Mouse (Mus musculus) hindbrain, embryonic 16.5 days (tissue): ENCODE data around the gene Spop. TPM values are rescaled to one million over a fixed set of nuclear protein-coding genes. Genes with fewer than 3 reads are reported as not detected.
A peak's percentile ranks its signal among the peaks of the same experiment; 100 is the strongest.

Source experiments
- ATAC-seq: fragments of 200-750 bp; cut with Nextera tagmentation; 2 replicates; pipeline ENCODE4 v1.8.0; 2017; ENCODE audit warnings: moderate TSS enrichment, moderate library complexity
- H3K27ac ChIP-seq: fragments of 300-500 bp; sonication (generic); 2 replicates; pipeline ENCODE4 v1.5.1; 2014; ENCODE audit warnings: low read depth, mild to moderate bottlenecking, control low read depth, low read length, moderate library complexity
- H3K27me3 ChIP-seq: fragments of 300-500 bp; sonication (generic); replicated peaks from 2 replicates; pipeline ENCODE4 v1.6.1; 2014; ENCODE audit warnings: low read length; ENCODE audit not compliant: control insufficient read depth, insufficient read depth
- H3K36me3 ChIP-seq: fragments of 300-500 bp; sonication (generic); 2 replicates; pipeline ENCODE4 v1.6.1; 2014; ENCODE audit warnings: mild to moderate bottlenecking, low read length, moderate library complexity, mixed read lengths; ENCODE audit not compliant: control insufficient read depth, insufficient read depth
- H3K4me1 ChIP-seq: fragments of 300-500 bp; sonication (generic); 2 replicates; pipeline ENCODE4 v1.6.1; 2014; ENCODE audit warnings: low read depth, low read length; ENCODE audit not compliant: control insufficient read depth, insufficient read depth
- H3K4me2 ChIP-seq: fragments of 300-500 bp; sonication (generic); 2 replicates; pipeline ENCODE4 v1.6.1; 2014; ENCODE audit warnings: mild to moderate bottlenecking, low read length, control low read depth, moderate library complexity
- H3K4me3 ChIP-seq: fragments of 300-500 bp; sonication (generic); 2 replicates; pipeline ENCODE4 v1.5.1; 2014; ENCODE audit warnings: mild to moderate bottlenecking, low read length, control low read depth, moderate library complexity
- H3K9ac ChIP-seq: fragments of 300-500 bp; sonication (generic); 2 replicates; pipeline ENCODE4 v1.6.1; 2014; ENCODE audit warnings: low read depth, mild to moderate bottlenecking, control low read depth, low read length, moderate library complexity
- H3K9me3 ChIP-seq: fragments of 300-500 bp; sonication (generic); 2 replicates; pipeline ENCODE4 v1.6.1; 2014; ENCODE audit warnings: mild to moderate bottlenecking, low read length, moderate library complexity; ENCODE audit not compliant: control insufficient read depth
- WGBS: fragments of 180-500 bp; shearing (Covaris S2); extraction: QIAGEN DNeasy Blood & Tissue Kit; methylation state at CpG from one replicate; pipeline ENCODE4 v1.1.7; 2014; 5-methylcytosine and 5-hydroxymethylcytosine counted together
- polyA plus RNA-seq: library from polyadenylated mRNA; unstranded; fragments of >200 nt; fragmentation: Nextera tagmentation; extraction: Ambion mirVana; gene quantifications from 2 replicates; pipeline ENCODE4 v1.2.1, GENCODE M21; 2015

Gene Spop
- polyA plus RNA-seq, 1 experiment from 2014 or later = 250 TPM

GRCm38 (mm10) chr11:95371182-95371581 lies 42.7 kb upstream of the Spop start:
- Histone ChIP-seq H3K4me3 (no peak overlapping the region), H3K9me3 (no peaks in the 10 kb centered on the region), H3K27me3 (no peaks in the 10 kb centered on the region), H3K4me2 (no peak overlapping the region), H3K4me1 (no peaks in the 10 kb centered on the region), H3K27ac (no peak overlapping the region), H3K9ac (no peak overlapping the region), H3K36me3 (0 out of 2 replicates have a peak, but pooled peaks cover 3% of the 10 kb centered on the region)
- WGBS = 86% methylated on average over 7 of the region's 7 CpGs
- no peak for ATAC-seq

- Histone ChIP-seq H3K27ac (no peak overlapping the region), H3K36me3 (no peaks in the 10 kb centered on the region), H3K4me2 (no peak overlapping the region), H3K4me3 (no peak overlapping the region), H3K27me3 (no peaks in the 10 kb centered on the region), H3K4me1 (0 out of 2 replicates have a peak, but pooled peaks cover under 1% of the 10 kb centered on the region), H3K9ac (no peak overlapping the region), H3K9me3 (no peaks in the 10 kb centered on the region)
- no peak for ATAC-seq
- 85% methylated on average over 9 of the region's 9 CpGs for WGBS
These were observed 35.0 kb upstream of the Spop start for GRCm38 (mm10) chr11:95378926-95379325.

DNA sequence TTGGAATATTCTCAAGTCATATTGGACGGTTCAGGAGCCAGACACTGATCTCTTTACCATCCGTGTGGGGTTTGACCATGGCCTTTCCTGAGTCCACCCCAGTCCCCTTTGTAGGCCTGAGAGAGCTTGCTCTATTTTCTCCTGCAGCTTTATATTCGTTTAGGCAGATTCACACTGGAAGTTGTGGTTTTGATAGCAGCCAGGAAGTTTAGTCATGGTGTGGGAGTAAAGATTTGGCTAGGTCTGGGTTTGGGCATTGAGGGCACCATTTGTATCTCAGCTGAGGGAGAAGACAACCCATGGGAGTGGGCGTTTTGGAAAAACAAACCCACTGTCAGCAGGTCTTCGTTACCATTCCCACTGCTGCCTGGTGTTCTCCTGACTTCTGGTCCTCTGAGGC lies 34.3 kb upstream of the Spop start:
- Histone ChIP-seq H3K4me2 (no peak overlapping the region), H3K4me1 (0 out of 2 replicates have a peak, but pooled peaks cover 2% of the 10 kb centered on the region), H3K36me3 (no peaks in the 10 kb centered on the region), H3K27me3 (no peaks in the 10 kb centered on the region), H3K9ac (no peak overlapping the region), H3K27ac (no peak overlapping the region), H3K4me3 (no peak overlapping the region), H3K9me3 (no peaks in the 10 kb centered on the region)
- 82% methylated on average over 5 of the region's 5 CpGs for WGBS
- no peak for ATAC-seq

- Histone ChIP-seq H3K9me3 (no peaks in the 10 kb centered on the region), H3K4me3 (no peak overlapping the region), H3K36me3 (no peaks in the 10 kb centered on the region), H3K27me3 (no peaks in the 10 kb centered on the region), H3K4me1 (peaks cover 7% of the 10 kb centered on the region), H3K4me2 (no peak overlapping the region), H3K27ac (no peak overlapping the region), H3K9ac (no peak overlapping the region)
- no peak for ATAC-seq
- WGBS = 95% methylated on average over 7 of the region's 7 CpGs
These were observed 33.2 kb upstream of the Spop start for GRCm38 (mm10) chr11:95380711-95381110.

DNA sequence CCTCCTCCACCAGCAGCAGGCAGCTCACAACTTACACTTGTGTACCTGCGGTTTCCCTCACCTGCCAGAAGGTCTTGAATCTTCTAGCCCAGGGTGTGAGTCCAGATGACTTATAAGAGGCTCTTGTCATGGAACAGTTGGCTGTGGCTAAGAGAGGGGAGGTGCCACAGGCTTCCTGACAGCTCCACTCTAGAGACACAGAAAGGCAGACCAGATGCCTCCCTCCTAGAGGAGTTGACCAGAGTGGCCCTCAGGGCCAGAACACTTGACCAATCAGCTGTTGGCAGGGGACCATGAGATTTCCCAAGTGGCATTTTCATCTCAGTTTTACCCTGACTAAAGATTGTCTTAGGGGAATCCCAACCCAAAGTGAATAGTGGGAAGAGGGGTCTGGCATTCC lies 32.7 kb upstream of the Spop start:
- whole genome bisulfite sequencing = 100% methylated on average over 1 of the region's 1 CpGs

GRCm38 (mm10) chr11:95383331-95383986 lies 30.4 kb upstream of the Spop start:
- no peaks in the 10 kb centered on the region for H3K27me3 ChIP-seq
- no peak overlapping the region for H3K4me2 ChIP-seq
- H3K9ac ChIP-seq = no peak overlapping the region
- peaks cover 11% of the 10 kb centered on the region for H3K36me3 ChIP-seq
- 96% methylated on average over 5 of the region's 5 CpGs for WGBS
- H3K4me1 ChIP-seq = peaks cover 12% of the 10 kb centered on the region
- ATAC-seq = no peak
- no peak overlapping the region for H3K27ac ChIP-seq
- H3K4me3 ChIP-seq = no peak overlapping the region
- H3K9me3 ChIP-seq = no peaks in the 10 kb centered on the region

More for the DNA sequence above, 32.7 kb upstream of the Spop start:
- H3K9me3 ChIP-seq = no peaks in the 10 kb centered on the region
- H3K4me3 ChIP-seq = no peak overlapping the region
- peaks cover 11% of the 10 kb centered on the region for H3K4me1 ChIP-seq
- H3K9ac ChIP-seq = no peak overlapping the region
- H3K27ac ChIP-seq = no peak overlapping the region
- no peaks in the 10 kb centered on the region for H3K36me3 ChIP-seq
- ATAC-seq = no peak
- H3K4me2 ChIP-seq = no peak overlapping the region
- no peaks in the 10 kb centered on the region for H3K27me3 ChIP-seq

DNA sequence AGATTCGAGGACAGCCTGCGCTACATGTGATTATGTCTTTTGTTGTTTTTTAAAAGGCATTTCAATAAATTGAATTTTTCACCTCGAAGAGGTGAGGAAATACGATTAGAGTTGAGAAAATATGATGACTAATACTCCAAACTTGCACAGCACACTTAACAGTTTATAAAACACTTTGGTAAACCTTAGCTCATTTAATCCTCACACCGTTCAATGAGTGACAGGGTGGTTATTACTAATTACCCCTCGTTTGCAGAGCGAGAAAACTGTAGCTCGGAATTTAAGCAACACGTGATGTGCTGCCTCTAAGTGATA lies 29.9 kb upstream of the Spop start:
- peaks cover 11% of the 10 kb centered on the region for H3K36me3 ChIP-seq
- 41% methylated on average over 9 of the region's 9 CpGs for WGBS
- H3K4me3 ChIP-seq = peak overlapping the region; percentile 90
- peaks cover 12% of the 10 kb centered on the region for H3K4me1 ChIP-seq
- H3K4me2 ChIP-seq = peak overlapping the region; percentile 46
- H3K27me3 ChIP-seq = no peaks in the 10 kb centered on the region
- 0 out of 2 replicates have a peak overlapping the region, but pooled peaks have one; percentile 6 for H3K27ac ChIP-seq
- no peaks in the 10 kb centered on the region for H3K9me3 ChIP-seq
- peak overlapping the region; percentile 47; the same call in 1 of the 2 replicates for H3K9ac ChIP-seq
- ATAC-seq = no peak

GRCm38 (mm10) chr11:95384319-95384972 lies 29.4 kb upstream of the Spop start, which contains the start of gene Slc35b1:
Gene Slc35b1 (plus strand): TSS chr11:95384692.
- Histone ChIP-seq H3K27ac (peak within 1 kb of the TSS; percentile 89), H3K27me3 (no peaks in the 10 kb centered on the region), H3K9me3 (no peaks in the 10 kb centered on the region), H3K4me2 (peak within 1 kb of the TSS; percentile 75), H3K4me1 (peaks cover 12% of the 10 kb centered on the region), H3K36me3 (peaks cover 11% of the 10 kb centered on the region), H3K4me3 (peak within 1 kb of the TSS; percentile 90), H3K9ac (peak within 1 kb of the TSS; percentile 81)
- under 1% methylated on average over 42 of the region's 42 CpGs for WGBS
- peak; percentile 96 for ATAC-seq

- ATAC-seq = 0 out of 2 replicates have a peak, but pooled peaks have one; percentile 12
- H3K27me3 ChIP-seq = no peaks in the 10 kb centered on the region
- 0% methylated on average over 14 of the region's 14 CpGs for WGBS
These were observed 28.9 kb upstream of the Spop start for GRCm38 (mm10) chr11:95384973-95385320.

More at GRCm38 (mm10) chr11:95384973-95385320, 28.9 kb upstream of the Spop start:
- H3K4me3 ChIP-seq = peak overlapping the region; percentile 90
- H3K27ac ChIP-seq = peak overlapping the region; percentile 89
- peaks cover 11% of the 10 kb centered on the region for H3K36me3 ChIP-seq
- H3K4me2 ChIP-seq = peak overlapping the region; percentile 75
- no peaks in the 10 kb centered on the region for H3K9me3 ChIP-seq
- H3K4me1 ChIP-seq = peaks cover 12% of the 10 kb centered on the region
- H3K9ac ChIP-seq = peak overlapping the region; percentile 81
